Comparison of ENCODE assay signal across 8 mouse cellular contexts in the genomic region with DNA sequence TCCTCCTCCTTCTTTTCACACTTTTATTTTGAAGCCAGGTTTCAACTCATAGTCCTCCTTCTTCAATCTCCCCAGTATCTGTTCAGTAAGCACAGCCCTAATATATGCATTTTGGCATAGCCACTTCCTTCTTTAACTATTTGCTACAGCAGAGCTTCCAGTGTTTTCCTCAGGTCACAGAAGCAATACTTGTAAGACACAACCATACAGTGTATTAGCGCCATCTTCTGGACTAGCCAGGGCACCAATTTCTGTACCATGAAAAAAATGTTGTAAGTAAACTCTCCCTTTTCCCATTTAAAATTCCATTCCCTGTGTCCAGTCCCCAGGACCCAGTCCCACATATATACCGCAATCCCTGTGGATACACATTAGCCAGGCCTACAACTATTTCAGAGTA. TPM values are rescaled to one million over a fixed set of nuclear protein-coding genes. Genes with fewer than 3 reads are reported as not detected.
DNase-seq lines count a peak whose midpoint lies in the region; ATAC-seq and TF ChIP-seq lines count a peak whose summit lies in the region.

No protein-coding gene starts in this region.

- no peak overlapping the region for H3K27ac ChIP-seq in testis, adult 2 months (ENCODE audit: control insufficient read depth, insufficient read depth, low read depth, low read length)
- no peak overlapping the region for H3K27ac ChIP-seq in hindbrain, postnatal 0 days
- H3K27ac ChIP-seq in stomach, embryonic 14.5 days (ENCODE audit: low read length), result no peak overlapping the region

- H3K9ac ChIP-seq in hindbrain, postnatal 0 days (replicated peaks; ENCODE audit: low read length), result no peak overlapping the region
- no peak overlapping the region for H3K9ac ChIP-seq in stomach, embryonic 14.5 days (replicated peaks; ENCODE audit: low read depth, low read length)

- no peaks in the 10 kb centered on the region for H3K36me3 ChIP-seq in testis, adult 2 months (ENCODE audit: control insufficient read depth, insufficient read depth, low read length)
- H3K36me3 ChIP-seq in hindbrain, postnatal 0 days (ENCODE audit: insufficient read depth, low read length), result no peaks in the 10 kb centered on the region
- no peaks in the 10 kb centered on the region for H3K36me3 ChIP-seq in stomach, embryonic 14.5 days (ENCODE audit: control insufficient read depth, insufficient read depth, low read length)

- H3K4me1 ChIP-seq in testis, adult 2 months (ENCODE audit: control insufficient read depth, insufficient read depth, low read length), result no peaks in the 10 kb centered on the region
- no peaks in the 10 kb centered on the region for H3K4me1 ChIP-seq in hindbrain, postnatal 0 days (ENCODE audit: insufficient read depth, low read length)
- no peaks in the 10 kb centered on the region for H3K4me1 ChIP-seq in stomach, embryonic 14.5 days (ENCODE audit: control insufficient read depth, insufficient read depth, low read length)

- H3K4me3 ChIP-seq in testis, adult 2 months (ENCODE audit: control insufficient read depth, low read depth, low read length), result no peak overlapping the region
- H3K4me3 ChIP-seq in hindbrain, postnatal 0 days (ENCODE audit: low read length), result no peak overlapping the region
- no peak overlapping the region for H3K4me3 ChIP-seq in stomach, embryonic 14.5 days (ENCODE audit: low read depth, low read length)

- peak; percentile 13; the same call in 1 of the 2 replicates for TF ChIP-seq CTCF in testis, adult 2 months (IDR thresholded peaks at IDR 0.05; ENCODE audit: control insufficient read depth, insufficient read depth, insufficient replicate concordance, low read depth, low read length)
- peak; percentile 64; the same call in 1 of the 2 replicates for TF ChIP-seq CTCF in brain, embryonic 14.5 days (IDR thresholded peaks at IDR 0.05; ENCODE audit: borderline replicate concordance, extremely low read depth, insufficient read depth, insufficient read length)
- peak; percentile 84 for TF ChIP-seq CTCF in hindbrain, postnatal 0 days (IDR thresholded peaks at IDR 0.05; ENCODE audit: low read depth)

- TF ChIP-seq POLR2A in testis, adult 2 months (IDR thresholded peaks at IDR 0.05; ENCODE audit: control insufficient read depth, low read depth, low read length), result no peak
- TF ChIP-seq POLR2A in brain, embryonic 14.5 days (IDR thresholded peaks at IDR 0.05; ENCODE audit: borderline replicate concordance, extremely low read depth, insufficient read depth, insufficient read length, poor library complexity, severe bottlenecking), result no peak

- DNase-seq in testis, postnatal 14 days (ENCODE audit: low spot score), result no peak
- DNase-seq in brain, embryonic 14.5 days (ENCODE audit: low read depth), result peak; percentile 91
- peak; percentile 56 for DNase-seq in fibroblast of lung, adult 2 months (ENCODE audit: low read depth)
- peak; percentile 89 for DNase-seq in hindbrain, postnatal 0 days (ENCODE audit: low spot score)
- DNase-seq in left cerebral cortex, adult 11 months (ENCODE audit: low spot score), result peak; percentile 25
- DNase-seq in mesoderm, embryonic 11.5 days (ENCODE audit: low read depth, low spot score), result peak; percentile 76

- no peaks in the 10 kb centered on the region for H3K27me3 ChIP-seq in testis, adult 2 months (ENCODE audit: control insufficient read depth, insufficient read depth, low read length)
- no peaks in the 10 kb centered on the region for H3K27me3 ChIP-seq in hindbrain, postnatal 0 days (ENCODE audit: insufficient read depth, low read length)
- no peaks in the 10 kb centered on the region for H3K27me3 ChIP-seq in stomach, embryonic 14.5 days (ENCODE audit: control insufficient read depth, insufficient read depth, low read length)

- no peak overlapping the region for H3K4me2 ChIP-seq in hindbrain, postnatal 0 days (ENCODE audit: low read depth, low read length)
- no peak overlapping the region for H3K4me2 ChIP-seq in stomach, embryonic 14.5 days (replicated peaks; ENCODE audit: low read depth, low read length)

- 12% methylated on average over 2 of the region's 2 CpGs for WGBS in hindbrain, postnatal 0 days
- WGBS in stomach, embryonic 14.5 days, result 12% methylated on average over 2 of the region's 2 CpGs

- peak; percentile 78 for ATAC-seq in hindbrain, postnatal 0 days
- peak; percentile 46; the same call in 1 of the 2 replicates for ATAC-seq in stomach, embryonic 14.5 days (ENCODE audit: insufficient number of reproducible peaks, insufficient read depth, low FRiP score, low read depth)

- H3K9me3 ChIP-seq in hindbrain, postnatal 0 days (ENCODE audit: low read length), result no peaks in the 10 kb centered on the region
- no peaks in the 10 kb centered on the region for H3K9me3 ChIP-seq in stomach, embryonic 14.5 days (ENCODE audit: control insufficient read depth, low read depth, low read length)

RNA-seq across cellular contexts. Expression of a gene that starts 17.9 kb away (rescaled TPM):
- polyA plus RNA-seq in testis, adult 2 months (2012; rRNA removed), result 11.6 and 16.8 TPM in 2 replicates
- polyA plus RNA-seq in brain, embryonic 14.5 days (2012; rRNA removed), result 24.6 and 26.0 TPM in 2 replicates
- 11.5 and 20.3 TPM in 2 replicates for total RNA-seq in hindbrain, postnatal 0 days (2014; rRNA removed)
- polyA plus RNA-seq in hindbrain, postnatal 0 days (2015; fragmentation: Nextera tagmentation; extraction: Ambion mirVana), result 6.8 and 7.1 TPM in 2 replicates
- 13.9 and 14.7 TPM in 2 replicates for polyA plus RNA-seq in stomach, embryonic 14.5 days (2014; fragmentation: Nextera tagmentation; extraction: Ambion mirVana)

RNA-seq across cellular contexts. Expression of a gene that starts 32.3 kb away (rescaled TPM):
- 1.9 and 3.3 TPM in 2 replicates for polyA plus RNA-seq in testis, adult 2 months (2012; rRNA removed)
- polyA plus RNA-seq in brain, embryonic 14.5 days (2012; rRNA removed), result 37.6 and 43.8 TPM in 2 replicates
- 19.1 and 25.9 TPM in 2 replicates for total RNA-seq in hindbrain, postnatal 0 days (2014; rRNA removed)
- 19.2 and 23.0 TPM in 2 replicates for polyA plus RNA-seq in hindbrain, postnatal 0 days (2015; fragmentation: Nextera tagmentation; extraction: Ambion mirVana)
- polyA plus RNA-seq in stomach, embryonic 14.5 days (2014; fragmentation: Nextera tagmentation; extraction: Ambion mirVana), result 118 and 129 TPM in 2 replicates

Comparison
In these comparisons a context has a peak if more than half of its experiments do, and no peak if none do; other contexts are left out.
1. CTCF ChIP-seq: peak in every context shown above with its lines; median percentile 84 in hindbrain, postnatal 0 days; 64 in brain, embryonic 14.5 days; 13 in testis, adult 2 months.